Mouse (Mus musculus): Measurements from ENCODE around the gene Tap2.
A peak's percentile ranks its signal among the peaks of the same experiment; 100 is the strongest.
"Not testable (repeated sequence)": the region's sequence is repeated elsewhere in the genome, so short reads cannot be mapped to it uniquely, and the experiment has no call there.

Gene Tap2

DNA sequence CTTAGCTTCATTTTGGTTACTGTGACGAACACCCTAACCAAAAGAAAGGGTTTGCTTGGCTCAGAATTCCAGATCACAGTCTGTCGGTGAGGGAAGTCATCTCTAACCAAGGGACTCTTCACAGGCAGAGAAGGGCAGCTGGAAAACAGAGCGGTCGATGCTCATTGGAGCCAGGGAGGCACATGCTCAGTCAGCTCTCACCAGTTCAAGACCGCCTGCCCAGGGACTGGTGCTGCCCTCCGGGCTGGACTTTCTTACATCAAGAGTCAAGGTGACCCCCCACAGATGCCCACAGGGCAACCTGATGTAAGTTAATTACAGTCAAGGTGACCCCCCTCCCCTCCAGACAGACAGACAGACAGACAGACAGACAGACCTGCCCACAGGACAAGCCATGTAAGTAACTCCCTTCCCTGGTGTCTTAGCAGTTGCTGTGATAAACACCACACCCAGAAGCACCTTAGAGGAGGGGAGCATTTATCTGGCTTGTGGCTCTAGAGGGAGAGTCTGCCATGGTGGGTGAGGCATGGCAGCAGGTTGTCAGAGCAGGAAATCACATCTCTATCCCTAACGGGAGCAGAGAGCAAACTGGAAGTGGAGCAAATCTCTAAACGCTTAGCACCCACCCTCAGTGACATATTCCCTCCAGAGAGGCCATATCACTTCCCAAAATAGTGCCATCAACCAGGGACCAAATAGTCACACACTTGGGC is 14.0 kb downstream of the Tap2 start:
- peak in 1 of 2 experiments; percentile 2 for DNase-seq

- DNase-seq: peak in 1 of 2 experiments; percentile 1
Measured at GRCm38 (mm10) chr17:34217986-34218385, 14.7 kb downstream of the Tap2 start.

DNA sequence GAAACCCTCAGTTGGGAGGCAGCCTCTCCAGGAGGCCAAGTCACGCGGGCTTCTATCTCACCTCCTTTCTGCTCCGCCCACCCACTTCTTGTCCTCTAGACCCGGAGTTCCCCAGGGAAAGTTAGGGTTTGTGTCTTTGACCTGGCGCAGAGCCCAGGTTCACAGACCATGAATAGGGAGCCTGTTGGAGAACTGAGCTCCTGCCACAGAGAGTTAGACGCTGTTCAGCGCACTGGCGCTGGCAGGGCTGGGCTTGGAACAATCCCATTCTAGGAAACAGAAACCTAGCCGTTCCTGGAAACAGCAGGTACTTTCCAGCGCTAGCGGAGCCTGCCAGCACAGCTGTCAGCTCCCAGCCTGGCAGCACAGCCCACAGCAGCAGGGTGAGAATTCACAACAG is 15.3 kb downstream of the Tap2 start:
- peak in 1 of 2 experiments; percentile 16 for DNase-seq

DNA sequence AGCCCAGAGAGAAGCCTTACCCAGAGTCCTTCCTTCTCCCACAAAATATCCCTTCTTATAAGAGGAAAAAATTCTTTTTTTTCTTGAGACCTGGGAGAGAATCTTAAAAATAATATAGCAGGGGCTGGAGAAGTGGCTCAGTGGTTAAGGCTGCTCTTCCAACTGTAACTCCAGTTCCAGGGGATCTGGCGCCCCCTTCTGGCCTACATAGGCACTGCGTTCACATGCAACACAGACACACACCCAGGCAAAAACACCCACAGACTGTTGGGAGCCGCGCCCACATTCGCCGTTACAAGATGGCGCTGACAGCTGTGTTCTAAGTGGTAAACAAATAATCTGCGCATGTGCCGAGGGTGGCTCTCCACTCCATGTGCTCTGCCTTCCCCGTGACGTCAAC is 15.8 kb downstream of the Tap2 start:
- DNase-seq: peak; percentile 51 to 74

- not testable (repeated sequence) for DNase-seq
Measured at GRCm38 (mm10) chr17:34219801-34220200, 16.5 kb downstream of the Tap2 start.

- DNase-seq: not testable (repeated sequence)
Measured at GRCm38 (mm10) chr17:34220401-34220800, 17.1 kb downstream of the Tap2 start.

DNA sequence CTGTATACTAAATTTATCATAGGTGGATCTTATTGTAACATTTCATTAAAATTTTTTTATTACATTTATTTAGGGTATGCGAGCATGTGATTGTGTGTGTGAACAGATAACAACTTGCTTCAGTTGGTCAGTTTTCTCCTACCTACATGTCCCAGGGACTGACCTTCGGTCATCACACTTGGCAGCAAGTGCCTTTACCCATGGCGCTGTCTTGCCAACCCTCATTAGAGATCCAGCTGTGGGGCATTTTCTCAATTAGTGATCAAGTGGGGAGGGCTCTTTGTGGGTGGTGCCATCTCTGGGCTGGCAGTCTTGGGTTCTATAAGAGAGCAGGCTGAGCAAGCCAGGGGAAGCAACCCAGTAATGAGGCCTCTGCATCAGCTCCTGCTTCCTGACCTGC is 21.5 kb downstream of the Tap2 start:
- DNase-seq: no peak

DNA sequence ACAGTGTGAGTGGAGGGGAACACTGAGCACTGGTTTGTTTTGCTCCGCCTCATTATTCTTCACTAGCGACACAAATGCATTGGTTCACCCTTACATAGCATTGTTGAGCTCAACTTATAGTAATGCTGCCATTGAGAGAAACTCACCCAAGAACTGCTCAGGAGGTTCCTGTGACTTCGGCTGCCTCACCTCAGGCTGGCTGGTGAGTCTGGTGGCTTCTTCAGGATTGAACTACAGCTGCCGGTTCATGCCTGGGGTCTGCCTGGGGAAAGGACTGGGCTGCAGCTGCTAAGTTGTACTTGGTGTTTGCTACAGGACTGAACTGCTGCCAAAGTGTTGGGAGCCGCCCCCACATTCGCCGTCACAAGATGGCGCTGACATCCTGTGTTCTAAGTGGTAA is 22.1 kb downstream of the Tap2 start:
- no peak for DNase-seq

DNA sequence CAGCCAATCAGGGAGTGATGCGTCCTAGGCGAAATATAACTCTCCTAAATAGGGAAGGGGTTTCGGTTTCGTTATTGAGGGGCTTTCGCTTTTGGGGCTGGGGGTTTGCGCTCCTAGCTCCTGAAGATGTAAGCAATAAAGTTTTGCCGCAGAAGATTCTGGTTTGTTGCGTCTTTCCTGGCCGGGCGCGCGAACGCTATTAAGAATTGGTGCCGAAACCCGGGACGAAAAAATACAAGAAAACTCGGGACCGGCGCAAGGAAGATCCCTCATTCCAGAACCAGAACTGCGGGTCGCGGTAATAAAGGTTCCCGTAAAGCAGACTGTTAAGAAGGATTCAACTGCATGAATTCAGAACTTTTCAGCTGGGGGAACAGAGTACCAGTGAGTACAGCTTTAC is 22.6 kb downstream of the Tap2 start:
- DNase-seq: not testable (repeated sequence)

GRCm38 (mm10) chr17:34230971-34231370 is 27.6 kb downstream of the Tap2 start:
- not testable (repeated sequence) for DNase-seq

GRCm38 (mm10) chr17:34232021-34232420 is 28.7 kb downstream of the Tap2 start:
- not testable (repeated sequence) for DNase-seq

- peak; percentile 82 to 84 for DNase-seq
Measured at GRCm38 (mm10) chr17:34234926-34235325, 31.6 kb downstream of the Tap2 start.

DNA sequence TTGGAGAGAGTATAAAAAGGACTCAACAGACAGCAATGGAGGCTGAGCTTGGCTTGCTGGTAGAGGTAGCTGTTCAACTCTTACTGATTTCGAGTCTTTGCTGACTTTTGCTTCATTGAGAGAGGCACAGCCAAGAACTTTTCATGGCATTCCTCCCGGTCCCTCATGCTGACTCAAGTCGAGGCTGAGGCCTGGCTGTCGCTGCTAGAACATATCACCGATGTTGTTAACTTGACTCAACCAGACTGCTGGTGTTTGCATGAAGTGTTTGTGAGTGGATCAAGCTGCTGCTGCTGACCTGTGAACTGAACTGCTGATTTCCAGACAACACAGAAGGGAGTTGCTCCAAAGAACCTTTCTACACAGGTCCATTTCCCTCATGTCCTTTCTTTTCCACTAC is 33.4 kb downstream of the Tap2 start:
- no peak for DNase-seq

DNA sequence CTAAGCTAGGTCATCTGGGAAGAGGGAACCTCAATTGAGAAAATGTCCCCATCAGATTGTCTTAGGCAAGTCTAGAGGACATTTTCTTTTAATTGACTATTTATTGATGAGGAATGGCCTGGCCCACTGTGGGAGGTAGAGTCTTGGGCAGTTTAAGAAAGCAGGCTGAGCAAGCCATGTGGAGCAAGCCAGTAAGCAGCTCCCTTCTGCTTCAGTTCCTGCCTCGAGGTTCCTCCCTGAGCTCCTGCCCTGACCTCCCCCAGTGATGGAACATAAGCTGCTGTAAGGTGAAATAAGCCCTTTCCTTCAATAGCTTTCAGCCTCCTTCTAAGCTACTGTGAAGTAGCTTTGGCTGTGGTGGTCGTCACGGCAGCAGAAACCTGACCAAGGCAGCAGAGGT is 34.4 kb downstream of the Tap2 start:
- DNase-seq: no peak

DNA sequence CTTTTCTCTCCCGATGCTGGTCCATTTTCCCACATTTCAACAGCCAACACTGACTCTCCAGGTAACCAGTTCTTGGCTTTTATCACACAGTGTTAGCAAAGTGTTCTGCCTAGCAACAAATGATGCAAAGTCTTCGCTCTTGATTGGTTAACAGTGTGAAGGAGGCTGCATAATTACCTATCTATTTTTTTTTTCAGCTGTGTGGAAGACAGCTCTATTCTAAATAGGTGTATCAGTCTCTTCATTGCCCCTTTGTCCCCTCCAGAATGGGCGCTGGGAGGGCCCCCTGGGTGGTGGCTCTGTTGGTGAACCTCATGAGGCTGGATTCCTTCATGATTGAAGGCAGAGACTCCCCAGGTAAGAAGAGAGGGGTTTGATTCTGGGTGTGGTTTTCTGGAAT is 35.4 kb downstream of the Tap2 start, which contains the start of gene H2-Ob:
Gene H2-Ob (plus strand): TSS at position 198 of the 400 bp plus-strand sequence.
- DNase-seq: peak; percentile 41 to 53

DNA sequence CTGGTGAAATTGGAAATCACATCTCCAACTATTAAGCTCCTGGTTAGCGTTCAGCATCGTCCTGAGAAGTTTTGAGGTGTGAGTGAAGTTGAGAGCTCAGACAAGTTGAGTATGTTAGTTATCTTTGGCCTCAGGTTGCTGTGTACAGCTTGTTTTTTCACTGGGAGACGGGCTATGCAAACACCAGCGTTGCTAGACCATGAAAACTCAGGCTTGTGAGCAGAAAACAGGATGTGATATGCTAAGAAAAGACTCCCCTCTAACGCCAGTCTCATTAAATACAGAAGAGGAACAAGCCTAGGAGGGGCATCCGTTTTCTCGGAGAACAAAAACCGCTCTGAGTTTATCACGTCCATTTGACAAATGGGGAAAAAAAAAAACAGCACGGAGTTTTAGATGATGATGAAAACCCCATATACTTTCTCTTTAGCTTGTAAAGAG is 36.3 kb downstream of the Tap2 start:
- DNase-seq: peak; percentile 30 to 32

DNA sequence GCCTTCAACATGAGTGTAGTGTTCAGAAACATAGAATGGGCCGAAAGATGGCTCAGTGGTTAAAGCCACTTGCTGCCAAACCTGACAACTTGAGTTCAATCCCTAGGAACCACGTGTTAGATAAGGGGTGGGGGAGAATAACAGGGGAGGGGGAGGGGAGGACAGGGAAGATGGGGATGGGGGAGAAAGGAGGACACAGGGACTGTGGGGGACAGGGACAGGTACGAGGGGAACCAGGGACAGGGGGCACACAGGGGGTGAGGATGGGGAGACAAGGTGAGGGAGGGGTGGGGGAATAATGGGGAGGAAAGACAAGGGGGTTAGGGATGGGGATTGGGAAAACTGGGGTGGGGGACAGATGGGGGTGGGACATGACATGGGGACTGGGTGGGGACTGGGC is 37.0 kb downstream of the Tap2 start:
- no peak for DNase-seq

GRCm38 (mm10) chr17:34240916-34241315 is 37.6 kb downstream of the Tap2 start:
- peak in 1 of 2 experiments; percentile 2 for DNase-seq

GRCm38 (mm10) chr17:34244656-34245055 is 41.3 kb downstream of the Tap2 start:
- DNase-seq: no peak

- no peak for DNase-seq
Measured at GRCm38 (mm10) chr17:34247047-34247446, 43.7 kb downstream of the Tap2 start.

GRCm38 (mm10) chr17:34248764-34249163 is 45.4 kb downstream of the Tap2 start:
- DNase-seq: peak in 1 of 2 experiments; percentile 24

DNA sequence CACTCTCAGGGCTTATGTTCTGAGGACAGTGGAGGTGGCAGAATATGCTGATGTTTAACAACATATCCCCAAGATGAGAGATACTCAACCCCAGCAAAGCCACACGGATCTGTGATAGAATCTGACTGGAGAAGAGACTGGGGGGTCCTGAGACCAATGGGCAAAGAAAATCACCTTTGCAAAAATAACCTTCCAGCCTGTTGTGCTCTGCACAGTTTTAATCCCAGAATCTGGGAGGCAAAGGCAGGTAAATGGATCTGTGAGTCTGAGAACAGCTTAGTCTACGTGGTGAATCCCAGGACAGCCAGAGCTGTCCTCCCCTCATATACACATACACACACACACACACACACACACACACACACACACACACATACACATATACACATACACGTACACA is 46.0 kb downstream of the Tap2 start:
- DNase-seq: peak in 1 of 2 experiments; percentile 1

- peak in 1 of 2 experiments; percentile 49 for DNase-seq
Measured at GRCm38 (mm10) chr17:34249878-34250277, 46.6 kb downstream of the Tap2 start.

- no peak for DNase-seq
Measured at GRCm38 (mm10) chr17:34251666-34252065, 48.3 kb downstream of the Tap2 start.

DNA sequence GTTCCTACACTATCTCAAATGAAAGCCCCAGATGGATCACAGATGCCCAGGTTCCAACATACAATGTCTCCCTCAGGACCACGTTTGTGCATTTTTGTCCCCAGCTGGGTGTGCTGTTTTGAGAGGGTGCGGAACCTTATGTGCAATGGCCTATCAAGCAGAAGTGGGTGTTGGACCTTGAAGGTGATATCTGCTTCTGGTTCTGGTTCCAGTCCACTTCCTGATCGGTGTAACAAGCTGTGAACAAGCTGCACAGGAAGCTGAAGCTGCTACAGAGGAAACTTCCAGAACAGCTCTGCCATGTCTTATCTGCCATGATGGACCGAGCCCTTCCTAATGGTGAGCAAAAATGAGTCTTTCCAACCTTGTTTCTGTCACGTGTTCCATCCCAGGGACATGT is 53.2 kb downstream of the Tap2 start:
- DNase-seq: no peak
